Mouse (Mus musculus) cerebral cortex, adult 2 months (tissue): Measurements from ENCODE around the gene Pum2.

ENCODE experiments used
- WGBS: fragments of 180-500 bp; shearing (Covaris S2); methylation state at CpG from one replicate; pipeline ENCODE4 v1.1.7; 2018; 5-methylcytosine and 5-hydroxymethylcytosine counted together

The Pum2 gene

GRCm38 (mm10) chr12:8761058-8761457 is 87.1 kb downstream of the Pum2 start:
- WGBS, result 72% methylated on average over 7 of the region's 7 CpGs

- WGBS, result 81% methylated on average over 2 of the region's 2 CpGs
Measured at GRCm38 (mm10) chr12:8762667-8763066, 88.7 kb downstream of the Pum2 start.

GRCm38 (mm10) chr12:8764221-8764930 is 90.4 kb downstream of the Pum2 start:
- WGBS, result 79% methylated on average over 15 of the region's 15 CpGs

- WGBS, result 2% methylated on average over 66 of the region's 67 CpGs
Measured at GRCm38 (mm10) chr12:8770946-8771843, 97.3 kb downstream of the Pum2 start, which contains the start of gene Sdc1. TSS of gene Sdc1 (plus strand) at chr12:8771323.

- WGBS, result under 1% methylated on average over 37 of the region's 37 CpGs
Measured at GRCm38 (mm10) chr12:8771844-8772380, 98.0 kb downstream of the Pum2 start.

DNA sequence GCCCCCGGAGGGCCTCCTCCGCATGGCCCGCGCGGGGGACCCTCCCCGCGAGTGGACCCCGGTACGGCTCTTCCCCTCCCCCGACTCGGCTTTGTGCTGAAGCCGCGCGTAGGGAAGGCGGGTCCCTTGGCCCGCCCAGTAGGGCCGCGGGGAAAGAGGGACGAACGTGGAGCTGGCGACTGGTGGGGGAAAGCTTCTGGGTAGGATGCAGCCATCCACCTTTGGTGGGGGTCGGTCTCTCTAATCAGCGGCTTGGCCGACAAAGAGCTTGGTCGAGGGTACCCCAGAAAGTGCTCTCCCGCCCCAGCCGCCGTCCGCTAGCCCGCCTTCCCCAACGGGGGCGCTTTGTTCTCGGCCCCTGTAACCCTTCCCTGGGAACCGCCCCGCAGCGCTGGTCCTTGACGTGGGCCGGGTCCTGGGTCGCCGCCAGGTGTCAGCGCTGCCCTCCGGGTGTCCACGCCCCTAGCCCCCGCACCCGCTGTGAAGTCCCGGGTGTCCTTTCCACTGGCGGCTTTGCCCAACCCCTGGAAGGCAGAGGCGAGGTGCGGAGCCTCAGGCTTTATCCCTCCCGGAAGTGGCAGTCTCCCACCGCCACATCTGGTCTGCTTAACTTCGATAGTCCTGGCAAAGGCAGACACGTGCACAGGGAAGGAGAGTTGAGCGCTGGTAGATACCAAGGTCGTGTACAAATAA is 98.7 kb downstream of the Pum2 start:
- 3% methylated on average over 55 of the region's 55 CpGs for WGBS

DNA sequence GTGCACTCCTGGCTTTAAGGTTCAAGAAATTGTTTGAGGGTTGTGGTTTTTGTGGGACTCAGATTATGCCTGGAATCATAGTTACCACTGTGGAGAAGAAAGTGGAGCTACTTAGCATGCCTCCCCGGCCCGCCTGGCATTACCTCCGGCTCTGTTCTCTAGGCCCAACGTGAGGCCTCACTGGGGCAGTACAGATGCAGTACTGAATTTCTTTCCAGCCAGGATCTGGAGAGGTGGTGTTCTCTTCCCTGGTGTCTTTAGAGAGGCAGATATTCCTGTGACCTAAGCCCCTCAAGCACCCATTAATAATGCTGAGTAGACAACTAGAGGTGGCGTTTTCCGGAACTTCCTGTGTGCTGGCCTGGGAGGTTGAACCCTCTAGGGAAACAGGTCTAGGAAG is 99.4 kb downstream of the Pum2 start:
- 83% methylated on average over 6 of the region's 6 CpGs for WGBS

DNA sequence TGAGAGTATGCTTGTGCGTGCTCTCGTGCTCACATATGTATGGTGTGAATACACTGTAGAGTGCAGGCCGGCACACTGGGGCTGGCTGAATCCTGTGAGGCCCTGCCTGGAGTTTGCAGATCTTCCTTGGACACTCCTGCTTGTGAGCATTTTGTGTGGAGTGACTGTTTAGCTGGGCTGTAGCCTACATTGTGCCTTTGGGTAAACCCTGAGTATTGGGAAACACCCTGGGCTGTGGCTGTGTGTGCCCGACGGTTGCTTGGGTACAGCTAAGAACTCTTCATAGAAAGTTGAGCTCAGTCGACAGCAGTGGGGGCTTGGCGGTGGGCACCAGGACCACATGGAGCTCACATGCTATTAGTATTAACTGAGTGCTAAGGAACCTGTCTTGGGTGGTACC is 102.3 kb downstream of the Pum2 start:
- WGBS, result 95% methylated on average over 7 of the region's 7 CpGs

DNA sequence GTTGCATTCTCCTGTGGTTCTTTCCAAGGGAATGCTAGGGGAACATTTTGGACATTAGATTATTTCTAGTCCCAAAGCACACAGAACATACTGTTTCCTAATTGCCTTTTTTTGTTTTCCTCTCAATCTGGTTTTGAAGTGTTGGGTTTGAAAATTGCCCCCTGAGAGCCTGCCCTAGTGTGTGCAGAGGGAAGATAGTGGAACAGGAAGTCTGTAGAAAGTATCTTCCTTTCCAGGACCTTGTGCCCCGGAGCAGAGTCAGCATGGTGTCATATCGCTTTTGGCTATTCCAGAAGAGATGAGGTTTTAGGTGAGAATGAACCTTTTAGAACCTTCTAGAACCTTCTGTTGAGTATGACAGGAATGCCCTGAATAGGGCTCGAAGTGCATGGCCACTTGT is 102.8 kb downstream of the Pum2 start:
- WGBS, result 81% methylated on average over 3 of the region's 3 CpGs

DNA sequence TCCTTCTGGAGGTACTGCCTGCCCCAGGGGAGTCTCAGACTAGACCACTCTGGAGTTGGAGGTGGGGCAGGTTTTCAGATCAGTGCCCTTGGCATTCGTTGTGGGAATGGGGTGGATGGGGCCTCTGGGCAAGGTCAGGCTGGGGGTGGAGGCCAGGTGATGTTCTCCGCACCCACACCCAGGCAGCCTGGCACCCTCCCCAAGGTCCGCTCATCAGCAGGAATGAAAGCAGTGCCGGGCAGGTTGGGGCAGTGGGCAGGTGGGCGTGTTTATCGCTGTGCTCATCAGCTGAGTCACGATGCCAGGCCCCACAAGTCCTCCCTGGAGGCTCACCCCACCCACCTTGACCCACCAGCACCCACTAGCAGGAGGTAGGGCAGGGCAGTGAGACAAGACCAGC is 104.2 kb downstream of the Pum2 start:
- 83% methylated on average over 7 of the region's 7 CpGs for WGBS

- WGBS, result 75% methylated on average over 4 of the region's 4 CpGs
Measured at GRCm38 (mm10) chr12:8779851-8780250, 105.9 kb downstream of the Pum2 start.

DNA sequence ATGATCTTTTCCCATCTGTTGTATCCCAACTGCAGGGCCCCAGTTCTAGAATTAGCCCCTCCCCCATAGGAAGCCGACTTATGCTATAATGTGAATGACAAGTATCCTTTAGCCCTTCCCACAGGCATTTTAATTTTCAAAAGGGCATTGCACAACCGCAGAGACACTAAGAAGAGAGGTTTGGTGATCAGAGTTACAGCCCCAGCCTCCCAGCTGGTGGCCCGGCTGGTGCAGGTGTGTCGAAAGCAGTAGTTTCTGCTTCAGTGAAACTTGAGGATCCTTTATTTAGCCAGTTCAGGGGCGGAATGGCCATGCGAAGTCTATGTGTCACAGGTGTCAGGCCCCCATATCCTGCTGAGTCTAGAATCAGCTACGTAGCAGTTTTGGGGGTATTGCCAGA is 107.2 kb downstream of the Pum2 start:
- WGBS, result 87% methylated on average over 7 of the region's 7 CpGs

DNA sequence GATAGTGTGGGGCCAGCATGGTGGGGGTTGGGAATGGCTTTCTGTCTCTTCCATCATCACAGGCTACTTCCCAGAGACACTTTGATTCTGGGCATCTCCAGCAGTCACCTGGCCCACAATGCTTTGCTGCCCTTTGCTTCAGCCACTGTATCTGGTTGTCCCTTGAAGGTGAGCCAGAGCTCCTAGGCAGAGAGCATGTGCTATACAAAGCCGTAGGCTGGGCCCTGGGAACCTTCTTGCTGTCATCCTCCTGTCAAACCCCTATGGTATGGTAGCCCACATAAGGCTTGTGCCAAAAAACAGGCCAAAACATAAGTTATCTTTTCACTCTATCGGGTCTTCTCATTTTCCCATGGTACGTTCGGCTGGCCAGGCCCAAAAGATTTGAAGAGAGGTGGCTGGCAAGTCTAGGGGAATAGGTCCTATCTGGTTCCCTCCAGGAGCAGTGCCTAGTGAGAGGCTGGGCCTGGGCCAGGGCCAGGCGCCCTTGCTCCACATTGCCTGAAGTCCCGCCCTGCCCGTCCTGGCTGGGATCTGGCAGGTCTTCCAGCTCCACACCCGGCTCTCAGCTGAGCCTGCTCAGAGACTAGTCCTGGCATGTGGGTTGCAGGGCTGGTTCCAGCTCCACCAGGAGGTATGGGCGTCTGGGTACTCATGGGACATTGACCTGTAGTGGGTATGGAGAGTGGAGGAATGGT is 107.9 kb downstream of the Pum2 start:
- WGBS, result 82% methylated on average over 9 of the region's 9 CpGs

GRCm38 (mm10) chr12:8782565-8782964 is 108.6 kb downstream of the Pum2 start:
- WGBS, result 93% methylated on average over 3 of the region's 3 CpGs

DNA sequence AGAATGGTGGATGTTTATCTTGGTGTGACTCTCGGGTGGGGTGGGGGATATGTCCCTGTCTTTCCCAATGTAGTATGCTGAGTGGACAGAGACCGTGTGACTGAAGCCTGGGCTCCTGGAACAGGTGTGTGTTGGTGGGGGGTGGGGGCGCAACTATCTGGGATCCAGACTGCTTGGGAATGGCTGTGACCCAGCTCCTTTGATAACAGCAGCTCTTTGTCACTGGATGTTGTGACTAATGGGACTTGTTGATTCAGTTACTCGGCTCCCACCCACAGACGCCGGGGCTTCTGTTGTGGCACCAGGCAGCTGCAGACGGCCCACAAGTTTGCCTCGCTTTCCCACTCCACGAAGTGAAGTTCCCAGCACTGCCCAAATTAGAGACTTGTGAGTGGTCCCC is 110.3 kb downstream of the Pum2 start:
- 49% methylated on average over 9 of the region's 9 CpGs for whole genome bisulfite sequencing

DNA sequence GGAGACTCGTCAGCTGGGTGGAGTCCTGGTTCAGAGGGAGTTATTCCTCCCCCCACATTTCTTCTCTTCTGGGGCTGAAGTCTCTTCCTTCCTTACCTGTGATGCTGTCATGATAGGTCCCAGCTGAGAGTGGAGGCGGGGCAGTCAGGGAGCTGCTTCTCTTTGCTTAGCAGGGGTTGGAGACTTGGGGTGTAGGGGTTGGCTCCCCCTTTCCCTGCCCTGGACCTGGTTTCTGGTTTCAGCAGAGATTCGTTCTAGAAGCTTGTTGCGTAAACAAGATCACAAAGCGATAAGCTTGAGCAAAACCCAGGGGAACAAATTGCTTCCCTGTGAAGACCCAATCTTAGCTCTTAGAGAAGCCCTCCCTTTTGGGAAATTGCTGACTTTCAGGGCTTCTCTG is 112.5 kb downstream of the Pum2 start:
- WGBS, result 92% methylated on average over 5 of the region's 5 CpGs

GRCm38 (mm10) chr12:8786984-8787730 is 113.2 kb downstream of the Pum2 start:
- WGBS, result 90% methylated on average over 12 of the region's 12 CpGs

GRCm38 (mm10) chr12:8788469-8788868 is 114.5 kb downstream of the Pum2 start:
- 81% methylated on average over 3 of the region's 3 CpGs for WGBS

GRCm38 (mm10) chr12:8790615-8791014 is 116.7 kb downstream of the Pum2 start:
- 98% methylated on average over 12 of the region's 12 CpGs for WGBS

DNA sequence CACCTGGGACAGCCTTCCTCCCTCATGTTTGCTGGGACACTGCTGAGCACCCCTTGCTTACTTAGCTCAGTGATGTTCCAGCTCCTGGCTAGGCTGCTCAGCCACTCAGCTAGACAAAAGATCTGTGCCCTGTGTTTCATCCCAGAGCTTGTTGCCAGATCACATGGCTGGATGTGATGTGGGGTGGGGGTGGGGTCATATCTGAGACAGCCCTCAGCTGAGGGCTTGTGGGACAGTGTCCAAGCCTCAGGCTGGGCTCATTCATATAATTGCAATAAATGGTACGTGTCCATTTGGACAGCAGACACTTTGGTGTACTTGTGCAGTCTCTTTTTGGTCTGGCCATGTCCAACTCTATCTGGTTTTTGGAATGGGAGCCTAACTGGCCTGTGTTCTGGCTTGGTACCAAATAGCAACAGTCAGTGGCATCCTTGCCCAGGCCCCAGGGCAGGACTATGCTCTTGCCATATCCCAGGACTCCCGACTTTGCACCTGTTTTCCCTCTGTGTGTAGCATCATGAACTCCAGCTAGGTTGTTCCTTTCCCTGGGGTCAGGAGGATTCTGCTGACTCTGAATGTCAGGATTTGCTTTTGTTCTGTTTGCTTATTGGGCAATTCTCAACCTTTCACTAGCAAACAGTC is 119.6 kb downstream of the Pum2 start:
- 90% methylated on average over 2 of the region's 2 CpGs for WGBS
